Mouse (Mus musculus) megakaryocyte, adult 5-6 weeks (primary cell): Measurements from ENCODE around the gene Prkg1. TPM values are rescaled to one million over a fixed set of nuclear protein-coding genes. Genes with fewer than 3 reads are reported as not detected.

Experiments
- ATAC-seq: 2 replicates; pipeline ENCODE4 v1.8.0; 2016; ENCODE audit warnings: mild to moderate bottlenecking, inconsistent platforms; ENCODE audit not compliant: poor library complexity, severe bottlenecking
- total RNA-seq, 2 experiments: library from RNA; stranded (forward) in 1 of 2; stranded (reverse) in 1 of 2; fragments of 153-499, 151-499 nt in 1 of 2; fragments of 221-1000, 200-1000 nt in 1 of 2; gene quantifications; 2 replicates each; pipeline versions ENCODE4 v1.2.3 to v1.2.4; 2015 to 2017

The Prkg1 gene
- total RNA-seq, 2 experiments from 2014 or later = 0.11 TPM

DNA sequence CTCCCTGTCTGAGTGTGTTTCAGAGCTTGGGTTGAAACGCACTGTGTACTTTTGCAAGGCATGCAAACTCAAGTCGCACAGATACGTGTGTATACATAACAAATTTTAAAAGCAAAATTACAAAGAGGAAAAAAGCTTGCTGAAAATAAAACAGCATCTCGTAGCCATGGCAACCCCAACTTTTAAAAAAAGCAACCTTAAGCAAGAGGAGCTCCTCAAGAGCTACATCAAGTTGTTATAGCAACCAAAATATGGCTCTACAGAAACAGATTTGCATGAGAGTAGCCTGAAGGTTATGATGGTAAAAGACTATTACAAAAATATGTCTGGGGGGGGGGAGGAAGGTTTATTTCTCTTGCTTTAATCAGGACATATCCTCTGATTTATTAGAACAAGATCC is 584.1 kb downstream of the Prkg1 start:
- ATAC-seq = no peak

GRCm38 (mm10) chr19:31177279-31177922 is 587.4 kb downstream of the Prkg1 start:
- peak; percentile 63 for ATAC-seq

DNA sequence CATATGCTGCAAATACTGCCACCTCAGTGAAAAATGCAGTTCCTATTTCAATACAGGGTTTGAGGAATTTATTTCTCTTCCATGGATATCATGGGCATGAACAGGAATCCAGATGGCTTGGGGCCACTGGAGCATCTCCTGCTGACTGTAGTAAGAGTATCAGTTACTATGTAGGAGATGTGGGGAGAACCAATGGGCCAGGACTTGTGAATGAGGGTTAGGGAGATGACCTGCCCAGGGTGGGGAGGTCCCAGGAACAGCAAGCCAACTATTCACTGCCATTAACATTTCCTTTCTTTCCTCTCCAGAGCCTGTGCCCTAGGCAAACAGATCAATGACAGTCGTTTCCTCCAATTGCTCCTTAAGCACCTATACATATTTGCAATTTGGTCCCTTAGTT is 593.8 kb downstream of the Prkg1 start:
- ATAC-seq = no peak

GRCm38 (mm10) chr19:31158944-31159460 is 605.8 kb downstream of the Prkg1 start:
- ATAC-seq = no peak

- no peak for ATAC-seq
These were observed 611.4 kb downstream of the Prkg1 start for GRCm38 (mm10) chr19:31153399-31153798.

- ATAC-seq = no peak
These were observed 614.9 kb downstream of the Prkg1 start for GRCm38 (mm10) chr19:31149902-31150301.

DNA sequence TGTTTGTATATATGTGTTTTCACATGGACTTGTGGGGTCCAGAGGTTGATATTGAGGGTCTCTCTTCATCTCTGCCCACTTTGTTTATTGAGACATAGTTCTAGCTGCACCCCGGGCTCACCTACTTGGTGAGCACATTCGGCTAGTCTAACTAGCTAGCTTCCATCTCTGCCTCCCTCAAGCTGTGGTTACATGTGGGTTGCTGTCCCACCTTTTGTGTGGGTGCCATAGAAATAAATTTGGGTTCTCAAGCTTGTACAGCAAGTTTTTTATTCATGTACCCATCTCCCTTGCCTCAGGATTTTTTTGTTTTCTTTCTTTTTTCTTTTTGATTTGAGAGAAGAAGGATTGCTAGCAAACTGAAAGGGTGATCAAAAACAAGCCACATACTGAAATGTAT is 617.4 kb downstream of the Prkg1 start:
- no peak for ATAC-seq

DNA sequence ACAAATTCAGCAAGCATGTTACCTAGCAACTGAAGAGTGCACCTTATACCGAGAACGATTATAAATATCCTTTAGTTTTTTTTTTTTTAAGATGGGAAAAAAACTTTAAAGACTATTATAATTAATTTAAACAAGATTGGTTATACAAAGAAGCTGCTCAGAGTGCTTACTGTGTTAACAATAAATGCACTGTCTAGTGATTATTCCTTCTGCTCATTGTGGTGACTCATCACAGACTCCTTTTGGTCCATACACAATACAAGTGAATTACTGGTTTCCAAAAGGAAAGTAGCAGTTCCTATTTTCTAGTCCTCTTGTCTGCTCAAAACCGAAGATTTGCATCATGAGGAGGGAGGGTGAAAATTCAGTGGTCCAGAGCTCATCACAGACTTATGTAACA is 618.7 kb downstream of the Prkg1 start:
- no peak for ATAC-seq

GRCm38 (mm10) chr19:31141905-31142304 is 622.9 kb downstream of the Prkg1 start:
- no peak for ATAC-seq

GRCm38 (mm10) chr19:31136316-31136715 is 628.5 kb downstream of the Prkg1 start:
- no peak for ATAC-seq

GRCm38 (mm10) chr19:31132614-31133013 is 632.2 kb downstream of the Prkg1 start:
- no peak for ATAC-seq

DNA sequence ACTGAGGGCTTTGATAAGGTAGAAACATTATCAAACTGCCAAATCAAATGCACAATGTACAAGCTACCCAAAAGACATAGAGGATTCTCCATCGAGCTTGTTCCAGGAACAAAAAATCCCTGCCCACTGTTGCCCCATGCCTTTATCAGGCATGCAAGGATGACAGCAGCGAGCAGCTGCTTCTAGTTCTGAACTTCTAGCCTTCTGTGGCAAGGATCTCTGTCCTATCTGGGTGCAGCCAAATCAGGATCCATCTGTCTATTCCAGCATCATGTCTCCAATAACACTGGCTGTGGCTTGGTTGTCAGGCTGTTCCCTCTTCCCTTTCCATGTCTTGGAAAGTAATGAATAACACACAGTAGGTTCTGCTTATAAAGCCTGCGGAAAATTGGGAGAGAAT is 640.2 kb downstream of the Prkg1 start:
- ATAC-seq = no peak

- no peak for ATAC-seq
These were observed 650.1 kb downstream of the Prkg1 start for GRCm38 (mm10) chr19:31114690-31115089.

DNA sequence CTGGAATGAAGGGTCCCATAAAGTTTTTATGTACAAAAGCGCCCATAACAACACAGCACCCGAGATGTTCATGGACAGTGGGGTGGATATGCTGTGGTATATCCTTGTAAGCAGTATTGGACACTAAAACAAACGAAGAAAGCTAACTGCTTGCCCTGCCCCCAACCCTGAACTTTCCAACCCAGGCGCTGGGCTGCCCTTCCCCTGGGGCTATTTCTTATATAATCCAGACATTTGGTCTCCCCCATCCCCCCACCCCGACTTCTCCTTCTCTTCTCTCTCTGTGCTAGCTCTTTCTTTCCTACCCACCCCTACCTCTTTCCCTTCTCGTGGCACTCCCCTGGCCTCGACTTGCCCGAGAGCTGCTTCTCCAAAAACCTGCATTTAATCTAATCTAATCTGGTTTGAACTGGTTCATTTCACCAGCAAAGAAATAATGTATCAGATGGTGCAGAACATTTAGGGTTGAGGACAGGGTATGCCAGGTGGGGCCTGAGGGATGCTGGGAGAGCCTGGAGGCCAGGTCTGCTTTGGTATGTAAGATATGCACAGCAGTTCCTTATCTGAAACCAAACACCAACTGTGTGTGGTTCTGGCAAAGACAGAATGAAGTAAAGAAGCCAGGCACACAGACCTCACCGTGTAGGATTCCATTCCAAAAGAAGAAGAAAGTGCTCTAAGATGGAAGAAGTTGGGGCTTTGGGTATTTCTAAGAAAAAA is 657.8 kb downstream of the Prkg1 start:
- ATAC-seq = no peak

- ATAC-seq = no peak
These were observed 658.8 kb downstream of the Prkg1 start for GRCm38 (mm10) chr19:31106036-31106435.

GRCm38 (mm10) chr19:31104764-31105163 is 660.1 kb downstream of the Prkg1 start:
- no peak for ATAC-seq

DNA sequence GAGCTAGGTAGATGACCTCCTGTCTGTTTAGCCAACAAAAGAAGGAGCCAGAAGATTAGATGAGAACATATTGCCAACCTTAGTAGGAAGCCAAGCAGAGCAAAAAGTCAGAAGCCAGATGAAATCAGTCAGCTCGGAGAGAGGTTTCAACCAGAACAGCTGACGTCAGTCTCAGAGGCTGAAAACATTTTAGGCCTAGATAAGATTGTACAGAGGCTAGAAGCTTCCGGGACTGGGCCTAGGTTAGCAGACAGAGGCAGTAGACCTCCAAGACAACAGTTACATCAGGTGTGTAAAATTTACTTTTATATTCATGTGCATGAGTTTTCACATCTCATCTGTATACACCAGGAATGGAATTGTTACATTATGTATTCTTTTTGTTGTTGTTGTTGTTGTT is 665.5 kb downstream of the Prkg1 start:
- ATAC-seq = no peak

GRCm38 (mm10) chr19:31097857-31098256 is 667.0 kb downstream of the Prkg1 start:
- ATAC-seq = no peak

DNA sequence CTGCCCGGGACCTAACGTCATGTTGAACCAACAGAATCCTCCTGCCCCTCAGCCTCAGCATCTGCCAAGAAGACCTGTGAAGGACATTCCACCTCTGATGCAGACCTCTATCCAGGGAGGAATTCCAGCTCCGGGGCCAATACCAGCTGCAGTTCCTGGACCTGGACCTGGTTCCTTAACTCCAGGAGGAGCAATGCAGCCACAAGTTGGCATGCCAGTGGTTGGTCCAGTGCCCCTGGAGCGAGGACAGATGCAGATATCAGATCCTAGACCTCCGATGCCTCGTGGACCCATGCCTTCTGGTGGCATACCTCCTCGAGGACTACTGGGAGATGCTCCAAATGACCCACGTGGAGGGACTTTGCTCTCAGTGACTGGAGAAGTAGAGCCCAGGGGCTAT is 681.1 kb downstream of the Prkg1 start:
- no peak for ATAC-seq

GRCm38 (mm10) chr19:31082662-31083429 is 682.0 kb downstream of the Prkg1 start, which contains the start of gene Cstf2t:
TSS of gene Cstf2t (plus strand) at chr19:31082837.
- peak; percentile 97 for ATAC-seq

DNA sequence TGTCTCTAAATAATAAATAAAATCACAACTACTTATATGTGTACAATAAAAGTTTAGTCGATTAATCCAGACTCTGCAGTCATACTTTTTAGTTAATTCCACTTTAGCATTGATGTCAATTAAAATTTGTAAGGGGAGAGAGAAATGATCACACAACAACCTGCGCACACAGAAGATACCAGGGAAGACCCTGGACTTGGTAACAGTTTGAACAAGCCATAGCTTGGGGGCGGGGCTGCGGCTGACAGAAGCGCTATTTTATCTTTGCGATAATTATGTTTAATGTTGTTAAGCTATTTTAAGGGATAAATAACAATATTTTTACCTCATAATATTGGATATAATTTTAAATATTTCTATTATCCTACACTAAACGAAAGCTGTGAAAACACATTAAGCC is 682.6 kb downstream of the Prkg1 start:
- ATAC-seq = peak; percentile 4; the same call in 1 of the 2 replicates
